Mouse (Mus musculus): Measurements from ENCODE around the gene Celf2.

DNA sequence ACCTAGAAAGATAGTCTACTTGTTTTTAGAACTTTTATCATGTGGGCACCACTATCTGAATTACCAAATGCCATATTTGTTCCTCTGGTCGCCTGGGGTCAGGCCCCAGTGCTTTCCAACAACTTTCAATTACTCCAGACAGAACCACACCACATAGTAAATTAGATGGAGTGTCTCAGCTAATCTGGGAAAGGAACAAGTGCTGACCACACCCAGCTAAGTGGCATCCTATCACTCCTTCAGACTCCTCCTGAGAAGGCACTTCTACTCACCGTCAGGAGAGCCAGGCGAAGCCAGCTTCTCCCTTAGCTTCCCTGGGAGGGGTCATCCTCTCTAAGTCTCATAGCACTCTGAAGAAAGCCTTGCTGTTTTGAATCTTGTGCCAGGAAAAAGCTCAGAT is 835.9 kb downstream of the Celf2 start:
- TF ChIP-seq CTCF (IDR thresholded peaks at IDR 0.05; ENCODE audit: control insufficient read depth, insufficient read depth, low read length), result no peak
- no peak for TF ChIP-seq POLR2A (IDR thresholded peaks at IDR 0.05; ENCODE audit: borderline replicate concordance, control insufficient read depth, low read depth, low read length)
